8 mouse cellular contexts compared by ENCODE assay signal in genomic region chr11:77491123-77491501, GRCm38 (mm10). TPM values are rescaled to one million over a fixed set of nuclear protein-coding genes. Genes with fewer than 3 reads are reported as not detected.
A peak's percentile ranks its signal among the peaks of the same experiment; 100 is the strongest.
DNase-seq lines count a peak whose midpoint lies in the region; ATAC-seq and TF ChIP-seq lines count a peak whose summit lies in the region.

No protein-coding gene starts in this region.

- peak; percentile 41 for ATAC-seq in heart, embryonic 14.5 days (ENCODE audit: insufficient number of reproducible peaks, insufficient read depth, low FRiP score, low read depth)
- ATAC-seq in liver, embryonic 15.5 days (ENCODE audit: insufficient read depth) = peak; percentile 17; the same call in 1 of the 2 replicates
- ATAC-seq in neural tube, embryonic 12.5 days (ENCODE audit: low FRiP score, low read depth) = peak; percentile 70
- ATAC-seq in stomach, postnatal 0 days (ENCODE audit: low FRiP score, low TSS enrichment) = peak; percentile 76

- peak overlapping the region; percentile 92 for H3K4me3 ChIP-seq in bone marrow macrophage, adult 2 months (ENCODE audit: insufficient read depth, low read length)
- H3K4me3 ChIP-seq in heart, embryonic 14.5 days (ENCODE audit: control insufficient read depth in 1 of 2, insufficient read depth in 1 of 2, low read depth in 1 of 2, low read length in 2 of 2) = peak overlapping the region; percentile 92 to 94
- peak overlapping the region; percentile 80 for H3K4me3 ChIP-seq in liver, embryonic 15.5 days (replicated peaks)
- H3K4me3 ChIP-seq in neural tube, embryonic 12.5 days = peak overlapping the region; percentile 33
- peak overlapping the region; percentile 53 for H3K4me3 ChIP-seq in stomach, postnatal 0 days (ENCODE audit: low read depth, low read length)

- no peaks in the 10 kb centered on the region for H3K9me3 ChIP-seq in heart, embryonic 14.5 days (ENCODE audit: control insufficient read depth, low read length)
- no peaks in the 10 kb centered on the region for H3K9me3 ChIP-seq in liver, embryonic 15.5 days (replicated peaks)
- no peaks in the 10 kb centered on the region for H3K9me3 ChIP-seq in neural tube, embryonic 12.5 days
- no peaks in the 10 kb centered on the region for H3K9me3 ChIP-seq in stomach, postnatal 0 days (ENCODE audit: control insufficient read depth, low read length)

- TF ChIP-seq POLR2A in bone marrow macrophage, adult 2 months (IDR thresholded peaks at IDR 0.05; ENCODE audit: borderline replicate concordance, low read depth, low read length) = no peak

- H3K36me3 ChIP-seq in heart, embryonic 14.5 days (ENCODE audit: control insufficient read depth, insufficient read depth, low read length) = no peaks in the 10 kb centered on the region
- H3K36me3 ChIP-seq in liver, embryonic 15.5 days (replicated peaks) = no peaks in the 10 kb centered on the region
- no peaks in the 10 kb centered on the region for H3K36me3 ChIP-seq in neural tube, embryonic 12.5 days
- H3K36me3 ChIP-seq in stomach, postnatal 0 days (ENCODE audit: control insufficient read depth, insufficient read depth, low read length) = no peaks in the 10 kb centered on the region

- 0% methylated on average over 13 of the region's 13 CpGs for WGBS in heart, embryonic 14.5 days
- under 1% methylated on average over 13 of the region's 13 CpGs for WGBS in liver, embryonic 15.5 days (ENCODE audit: insufficient replicate concordance)
- WGBS in neural tube, embryonic 12.5 days = under 1% methylated on average over 13 of the region's 13 CpGs
- 0% methylated on average over 13 of the region's 13 CpGs for WGBS in stomach, postnatal 0 days

- TF ChIP-seq CTCF in bone marrow macrophage, adult 2 months (IDR thresholded peaks at IDR 0.05; ENCODE audit: low read depth, low read length) = peak; percentile 95
- TF ChIP-seq CTCF in stomach, postnatal 0 days (IDR thresholded peaks at IDR 0.05; ENCODE audit: low read depth) = peak; percentile 99

- peak; percentile 87 for DNase-seq in CD4-positive helper T cell, adult 2 months (ENCODE audit: low read depth, low spot score)
- DNase-seq in fibroblast of lung, adult 2 months (ENCODE audit: low read depth) = peak; percentile 76
- DNase-seq in kidney, postnatal 10 days = peak; percentile 96
- peak; percentile 94 for DNase-seq in stomach, postnatal 0 days (ENCODE audit: low spot score)

- peak overlapping the region; percentile 94 for H3K4me2 ChIP-seq in heart, embryonic 14.5 days (ENCODE audit: low read length)
- peak overlapping the region; percentile 93 for H3K4me2 ChIP-seq in liver, embryonic 15.5 days
- peak overlapping the region; percentile 68 for H3K4me2 ChIP-seq in neural tube, embryonic 12.5 days (replicated peaks)
- H3K4me2 ChIP-seq in stomach, postnatal 0 days (replicated peaks; ENCODE audit: low read depth) = peak overlapping the region; percentile 91

- TF ChIP-seq EP300 in stomach, postnatal 0 days (optimal IDR thresholded peaks at IDR 0.05) = peak; percentile 26

- H3K4me1 ChIP-seq in bone marrow macrophage, adult 2 months (ENCODE audit: control insufficient read depth, insufficient read depth, low read length) = peaks cover 51% of the 10 kb centered on the region
- peaks cover 36 to 58% of the 10 kb centered on the region in 2 experiments for H3K4me1 ChIP-seq in heart, embryonic 14.5 days (ENCODE audit: control insufficient read depth in 2 of 2, insufficient read depth in 2 of 2, low read length in 2 of 2)
- peaks cover 68% of the 10 kb centered on the region for H3K4me1 ChIP-seq in liver, embryonic 15.5 days (replicated peaks)
- H3K4me1 ChIP-seq in neural tube, embryonic 12.5 days = peaks cover 72% of the 10 kb centered on the region
- H3K4me1 ChIP-seq in stomach, postnatal 0 days (replicated peaks; ENCODE audit: control insufficient read depth, insufficient read depth) = peaks cover 19% of the 10 kb centered on the region

- H3K27me3 ChIP-seq in heart, embryonic 14.5 days (ENCODE audit: control insufficient read depth, insufficient read depth, low read length) = no peaks in the 10 kb centered on the region
- peaks cover 58% of the 10 kb centered on the region for H3K27me3 ChIP-seq in liver, embryonic 15.5 days
- H3K27me3 ChIP-seq in neural tube, embryonic 12.5 days (replicated peaks) = no peaks in the 10 kb centered on the region
- H3K27me3 ChIP-seq in stomach, postnatal 0 days (ENCODE audit: control insufficient read depth, insufficient read depth, low read length) = no peaks in the 10 kb centered on the region

- peak overlapping the region; percentile 96 for H3K9ac ChIP-seq in heart, embryonic 14.5 days (ENCODE audit: low read length)
- no peak overlapping the region for H3K9ac ChIP-seq in liver, embryonic 15.5 days
- peak overlapping the region; percentile 57 for H3K9ac ChIP-seq in neural tube, embryonic 12.5 days
- H3K9ac ChIP-seq in stomach, postnatal 0 days (ENCODE audit: low read length) = no peak overlapping the region

- H3K27ac ChIP-seq in bone marrow macrophage, adult 2 months (ENCODE audit: insufficient read depth, low read depth, low read length) = peak overlapping the region; percentile 78
- peak overlapping the region; percentile 95 to 98 for H3K27ac ChIP-seq in heart, embryonic 14.5 days (replicated peaks in 1 of 2; ENCODE audit: control insufficient read depth in 1 of 2, insufficient read depth in 1 of 2, low read depth in 2 of 2, low read length in 2 of 2)
- H3K27ac ChIP-seq in liver, embryonic 15.5 days (replicated peaks) = 0 out of 2 replicates have a peak overlapping the region, but pooled peaks have one; percentile 41
- H3K27ac ChIP-seq in neural tube, embryonic 12.5 days = peak overlapping the region; percentile 57; the same call in 1 of the 2 replicates
- H3K27ac ChIP-seq in stomach, postnatal 0 days (replicated peaks) = peak overlapping the region; percentile 95

RNA-seq across cellular contexts. Expression of gene Ankrd13b, which starts 1.6 kb away (rescaled TPM):
- 5.0 and 5.1 TPM in 2 replicates for polyA plus RNA-seq in bone marrow macrophage, adult 2 months (2012; ENCODE audit: insufficient read depth, insufficient read length, missing spikeins)
- polyA plus RNA-seq in heart, embryonic 14.5 days (2014; fragmentation: Nextera tagmentation; extraction: Ambion mirVana) = 5.1 and 5.2 TPM in 2 replicates
- 0.58 and 0.75 TPM in 2 replicates for polyA plus RNA-seq in liver, embryonic 15.5 days (2015; fragmentation: Nextera tagmentation; extraction: Ambion mirVana)
- 33.8 and 39.7 TPM in 2 replicates for polyA plus RNA-seq in neural tube, embryonic 12.5 days (2016; fragmentation: Nextera tagmentation; extraction: Ambion mirVana)
- 2.4 and 3.0 TPM in 2 replicates for polyA plus RNA-seq in stomach, postnatal 0 days (2015; fragmentation: Nextera tagmentation; extraction: Ambion mirVana)

RNA-seq across cellular contexts. Expression of gene Git1, which starts 2.2 kb away (rescaled TPM):
- polyA plus RNA-seq in bone marrow macrophage, adult 2 months (2012; ENCODE audit: insufficient read depth, insufficient read length, missing spikeins) = 29.4 and 34.0 TPM in 2 replicates
- 13.6 and 15.2 TPM in 2 replicates for polyA plus RNA-seq in heart, embryonic 14.5 days (2014; fragmentation: Nextera tagmentation; extraction: Ambion mirVana)
- 1.4 and 2.2 TPM in 2 replicates for polyA plus RNA-seq in liver, embryonic 15.5 days (2015; fragmentation: Nextera tagmentation; extraction: Ambion mirVana)
- polyA plus RNA-seq in neural tube, embryonic 12.5 days (2016; fragmentation: Nextera tagmentation; extraction: Ambion mirVana) = 12.5 and 14.4 TPM in 2 replicates
- polyA plus RNA-seq in stomach, postnatal 0 days (2015; fragmentation: Nextera tagmentation; extraction: Ambion mirVana) = 5.9 and 7.9 TPM in 2 replicates

RNA-seq across cellular contexts. Expression of gene Abhd15, which starts 23.8 kb away (rescaled TPM):
- 10.4 and 10.5 TPM in 2 replicates for polyA plus RNA-seq in bone marrow macrophage, adult 2 months (2012; ENCODE audit: insufficient read depth, insufficient read length, missing spikeins)
- polyA plus RNA-seq in heart, embryonic 14.5 days (2014; fragmentation: Nextera tagmentation; extraction: Ambion mirVana) = 1.6 and 1.8 TPM in 2 replicates
- polyA plus RNA-seq in liver, embryonic 15.5 days (2015; fragmentation: Nextera tagmentation; extraction: Ambion mirVana) = 3.9 and 4.9 TPM in 2 replicates
- 5.2 and 7.1 TPM in 2 replicates for polyA plus RNA-seq in neural tube, embryonic 12.5 days (2016; fragmentation: Nextera tagmentation; extraction: Ambion mirVana)
- 1.8 and 1.9 TPM in 2 replicates for polyA plus RNA-seq in stomach, postnatal 0 days (2015; fragmentation: Nextera tagmentation; extraction: Ambion mirVana)

RNA-seq across cellular contexts. Expression of gene Trp53i13, which starts 24.7 kb away (rescaled TPM):
- polyA plus RNA-seq in bone marrow macrophage, adult 2 months (2012; ENCODE audit: insufficient read depth, insufficient read length, missing spikeins) = 13.1 and 15.7 TPM in 2 replicates
- 28.7 and 30.0 TPM in 2 replicates for polyA plus RNA-seq in heart, embryonic 14.5 days (2014; fragmentation: Nextera tagmentation; extraction: Ambion mirVana)
- 5.2 TPM in 2 replicates for polyA plus RNA-seq in liver, embryonic 15.5 days (2015; fragmentation: Nextera tagmentation; extraction: Ambion mirVana)
- polyA plus RNA-seq in neural tube, embryonic 12.5 days (2016; fragmentation: Nextera tagmentation; extraction: Ambion mirVana) = 28.7 and 32.4 TPM in 2 replicates
- polyA plus RNA-seq in stomach, postnatal 0 days (2015; fragmentation: Nextera tagmentation; extraction: Ambion mirVana) = 19.5 and 20.9 TPM in 2 replicates

RNA-seq across cellular contexts. Expression of gene Gm10392, which starts 27.9 kb away (rescaled TPM):
- polyA plus RNA-seq in bone marrow macrophage, adult 2 months (2012; ENCODE audit: insufficient read depth, insufficient read length, missing spikeins) = 0.32 TPM in 1 of 2 replicates, not detected in the other
- not detected in 2 replicates for polyA plus RNA-seq in heart, embryonic 14.5 days (2014; fragmentation: Nextera tagmentation; extraction: Ambion mirVana)
- polyA plus RNA-seq in liver, embryonic 15.5 days (2015; fragmentation: Nextera tagmentation; extraction: Ambion mirVana) = 0.07 and 0.28 TPM in 2 replicates
- polyA plus RNA-seq in neural tube, embryonic 12.5 days (2016; fragmentation: Nextera tagmentation; extraction: Ambion mirVana) = 0.15 and 0.39 TPM in 2 replicates
- 0.06 and 0.07 TPM in 2 replicates for polyA plus RNA-seq in stomach, postnatal 0 days (2015; fragmentation: Nextera tagmentation; extraction: Ambion mirVana)

Comparison
In these comparisons a context has a peak if more than half of its experiments do, and no peak if none do; other contexts are left out.
1. Peak in every context shown above with its lines: DNase-seq, ATAC-seq, H3K4me3 ChIP-seq and H3K27ac ChIP-seq.
2. H3K27ac ChIP-seq: peak in every context shown above with its lines; median percentile 96 in heart, embryonic 14.5 days; 95 in stomach, postnatal 0 days; 78 in bone marrow macrophage, adult 2 months; 57 in neural tube, embryonic 12.5 days; 41 in liver, embryonic 15.5 days.
3. H3K4me3 ChIP-seq: peak in every context shown above with its lines; median percentile 93 in heart, embryonic 14.5 days; 92 in bone marrow macrophage, adult 2 months; 80 in liver, embryonic 15.5 days; 53 in stomach, postnatal 0 days; 33 in neural tube, embryonic 12.5 days.
4. ATAC-seq: peak in every context shown above with its lines; median percentile 76 in stomach, postnatal 0 days; 70 in neural tube, embryonic 12.5 days; 41 in heart, embryonic 14.5 days; 17 in liver, embryonic 15.5 days.
5. H3K9ac ChIP-seq: peak in heart, embryonic 14.5 days (single experiment) and neural tube, embryonic 12.5 days (single experiment); none in liver, embryonic 15.5 days (single experiment) and stomach, postnatal 0 days (single experiment).